Mouse (Mus musculus) hindbrain, embryonic 11.5 days (tissue): ENCODE data around the gene Serhl. TPM values are rescaled to one million over a fixed set of nuclear protein-coding genes. Genes with fewer than 3 reads are reported as not detected.

Experiments used
- ATAC-seq: fragments of 200-750 bp; cut with Nextera tagmentation; 2 replicates; pipeline ENCODE4 v1.8.0; 2017; ENCODE audit warnings: mild to moderate bottlenecking, moderate TSS enrichment, moderate library complexity; ENCODE audit not compliant: low FRiP score
- DNase-seq: peaks from one replicate; pipeline ENCODE4 v3.0.0-alpha.2; 2015; ENCODE audit warnings: low spot score
- H3K27ac ChIP-seq: fragments of 300-500 bp; sonication (generic); 2 replicates; pipeline ENCODE4 v1.5.1; 2014; ENCODE audit warnings: mild to moderate bottlenecking, low read depth, low read length
- H3K27me3 ChIP-seq: fragments of 300-500 bp; sonication (generic); 2 replicates; pipeline ENCODE4 v1.6.1; 2014; ENCODE audit warnings: mild to moderate bottlenecking, low read length, moderate library complexity, mixed read lengths; ENCODE audit not compliant: control insufficient read depth, insufficient read depth
- H3K36me3 ChIP-seq: fragments of 300-500 bp; sonication (generic); 2 replicates; pipeline ENCODE4 v1.6.1; 2014; ENCODE audit warnings: mild to moderate bottlenecking, low read length, moderate library complexity, mixed read lengths; ENCODE audit not compliant: control insufficient read depth, insufficient read depth
- H3K4me1 ChIP-seq: fragments of 300-500 bp; sonication (generic); replicated peaks from 2 replicates; pipeline ENCODE4 v1.6.1; 2014; ENCODE audit warnings: low read length, mixed read lengths; ENCODE audit not compliant: control insufficient read depth, insufficient read depth
- H3K4me2 ChIP-seq: fragments of 300-500 bp; sonication (generic); replicated peaks from 2 replicates; pipeline ENCODE4 v1.6.1; 2014; ENCODE audit warnings: mild to moderate bottlenecking, low read depth, low read length
- H3K4me3 ChIP-seq: fragments of 300-500 bp; sonication (generic); 2 replicates; pipeline ENCODE4 v1.5.1; 2014; ENCODE audit warnings: low read depth, low read length
- H3K9ac ChIP-seq: fragments of 300-500 bp; sonication (generic); 2 replicates; pipeline ENCODE4 v1.6.1; 2014; ENCODE audit warnings: low read depth, low read length
- H3K9me3 ChIP-seq: fragments of 300-500 bp; sonication (generic); 2 replicates; pipeline ENCODE4 v1.6.1; 2016; ENCODE audit warnings: low read length; ENCODE audit not compliant: control insufficient read depth
- WGBS: fragments of 180-500 bp; shearing (Covaris S2); extraction: QIAGEN DNeasy Blood & Tissue Kit; methylation state at CpG from one replicate; pipeline ENCODE4 v1.1.7; 2014; 5-methylcytosine and 5-hydroxymethylcytosine counted together
- polyA plus RNA-seq: library from polyadenylated mRNA; unstranded; fragments of >200 nt; fragmentation: Nextera tagmentation; extraction: Ambion mirVana; gene quantifications from 2 replicates; pipeline ENCODE4 v1.2.1, GENCODE M21; 2014

Gene Serhl
- polyA plus RNA-seq, 1 experiment from 2014 or later = 40.2 TPM

DNA sequence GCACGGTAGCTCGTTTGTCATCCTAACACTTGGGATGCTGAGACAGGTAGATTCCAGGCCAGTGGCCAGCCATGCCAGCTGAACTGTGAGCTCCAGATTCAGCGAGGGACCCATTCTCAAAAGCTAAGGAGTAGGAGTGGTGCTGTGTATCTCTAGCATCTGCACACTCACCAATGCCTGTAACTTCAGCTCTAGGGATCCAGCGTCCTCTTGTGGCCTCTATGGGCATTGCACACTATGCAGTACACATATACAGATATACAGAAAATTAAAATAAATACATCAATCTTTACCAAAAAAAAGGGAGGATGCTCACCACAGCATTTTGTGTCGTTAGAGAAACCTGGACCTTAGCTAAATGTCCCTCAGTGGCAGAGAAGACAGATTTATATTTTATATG lies 17.6 kb upstream of the Serhl start:
- H3K4me1 ChIP-seq = no peaks in the 10 kb centered on the region
- H3K36me3 ChIP-seq = no peaks in the 10 kb centered on the region
- no peaks in the 10 kb centered on the region for H3K27me3 ChIP-seq
- no peak overlapping the region for H3K9ac ChIP-seq
- no peak overlapping the region for H3K27ac ChIP-seq
- no peak overlapping the region for H3K4me2 ChIP-seq
- no peak for ATAC-seq
- H3K4me3 ChIP-seq = no peak overlapping the region
- no peak for DNase-seq
- whole genome bisulfite sequencing = 87% methylated on average over 5 of the region's 5 CpGs
- H3K9me3 ChIP-seq = no peaks in the 10 kb centered on the region

DNA sequence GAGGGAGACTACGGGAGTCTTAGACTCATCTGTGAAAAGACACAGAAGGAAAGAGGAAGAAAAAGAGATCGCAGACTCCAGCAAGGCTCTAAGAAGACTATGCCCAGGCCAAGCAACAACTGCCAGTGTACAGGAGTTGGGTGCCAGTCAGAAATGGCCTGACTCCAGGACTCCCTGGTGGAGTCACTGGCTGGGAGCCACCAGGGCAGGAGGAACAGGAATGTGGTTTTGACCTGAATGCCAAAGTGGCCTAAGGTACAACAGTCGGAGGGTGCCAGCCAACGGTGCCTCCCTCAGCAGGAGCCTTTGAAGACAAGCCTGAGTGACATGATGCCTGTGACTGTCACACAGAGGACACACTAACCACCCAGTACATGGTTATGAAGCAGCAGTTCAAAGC lies 15.1 kb upstream of the Serhl start:
- no peaks in the 10 kb centered on the region for H3K27me3 ChIP-seq
- no peak overlapping the region for H3K4me3 ChIP-seq
- ATAC-seq = no peak
- H3K9ac ChIP-seq = no peak overlapping the region
- H3K4me2 ChIP-seq = no peak overlapping the region
- H3K4me1 ChIP-seq = no peaks in the 10 kb centered on the region
- H3K27ac ChIP-seq = no peak overlapping the region
- WGBS = 88% methylated on average over 4 of the region's 4 CpGs
- DNase-seq = no peak
- no peaks in the 10 kb centered on the region for H3K36me3 ChIP-seq
- H3K9me3 ChIP-seq = no peaks in the 10 kb centered on the region

DNA sequence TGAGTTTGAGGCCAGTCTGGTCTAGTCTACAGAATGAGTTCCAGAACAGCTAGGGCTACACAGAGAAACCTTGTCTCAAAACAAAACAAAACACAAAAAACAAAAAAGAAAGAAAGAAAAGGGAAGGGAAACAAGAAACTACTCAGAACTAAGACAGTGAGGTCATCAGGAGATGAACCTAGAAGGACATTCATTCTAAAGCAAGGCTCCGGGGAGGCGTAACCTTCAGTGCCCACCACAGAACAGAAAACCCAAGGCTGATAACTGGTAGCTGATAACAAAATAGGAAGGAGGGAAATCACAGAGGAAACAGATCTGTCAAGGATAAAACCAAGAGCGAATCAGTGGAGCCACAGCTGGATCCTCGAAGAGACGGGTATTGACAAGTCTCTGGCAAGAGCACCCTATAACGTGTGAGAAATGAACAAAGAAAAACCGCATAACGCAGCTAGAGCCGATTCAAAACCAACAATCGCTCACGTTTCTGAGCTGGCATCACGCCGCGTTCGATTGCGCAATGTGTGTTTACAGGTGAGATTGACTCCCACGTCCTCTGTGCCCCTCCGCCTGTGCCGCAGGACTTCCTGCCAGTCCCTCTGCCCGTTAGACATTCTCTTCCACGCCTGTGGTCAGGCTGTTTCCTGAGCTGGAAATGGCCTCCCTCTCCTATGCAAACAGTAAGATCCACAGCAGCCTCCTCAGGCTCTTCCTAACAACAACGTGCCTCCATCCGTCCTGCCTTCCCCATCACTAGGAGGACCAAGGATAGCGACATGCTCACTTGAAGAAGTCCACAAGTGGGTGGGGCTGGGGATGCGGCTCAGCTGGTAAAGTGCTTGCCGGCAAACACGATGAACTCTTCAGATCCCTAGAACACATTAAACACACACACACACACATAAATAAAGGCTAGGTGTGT lies 13.4 kb upstream of the Serhl start:
- Histone ChIP-seq H3K4me2 (no peak overlapping the region), H3K4me3 (no peak overlapping the region), H3K9me3 (no peaks in the 10 kb centered on the region), H3K27me3 (no peaks in the 10 kb centered on the region), H3K36me3 (no peaks in the 10 kb centered on the region), H3K9ac (no peak overlapping the region), H3K4me1 (no peaks in the 10 kb centered on the region), H3K27ac (no peak overlapping the region)
- WGBS = 60% methylated on average over 27 of the region's 27 CpGs
- ATAC-seq (no peak), DNase-seq (no peak)

DNA sequence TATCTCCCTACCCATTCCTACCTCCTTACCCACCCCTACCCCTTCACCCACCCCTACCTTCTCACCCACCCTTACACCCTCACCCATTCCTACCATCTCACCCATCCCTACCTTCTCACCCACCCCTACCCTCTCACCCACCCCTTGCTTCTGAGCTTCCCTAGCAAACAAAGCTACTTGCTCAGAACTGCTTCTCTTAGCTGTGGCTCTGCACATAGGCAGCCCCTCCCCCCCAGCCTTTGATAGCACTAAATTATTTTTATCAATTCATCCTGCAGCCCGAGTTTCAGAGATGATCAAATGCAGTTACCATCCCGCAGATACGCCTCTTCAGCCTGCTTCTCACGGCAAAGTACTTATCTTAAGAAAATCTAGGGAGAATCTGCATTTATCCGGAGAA lies 5.8 kb upstream of the Serhl start:
- peaks cover 7% of the 10 kb centered on the region; the same call in 1 of the 2 replicates for H3K4me1 ChIP-seq
- 0 out of 2 replicates have a peak, but pooled peaks cover 3% of the 10 kb centered on the region for H3K27me3 ChIP-seq
- WGBS = 64% methylated on average over 5 of the region's 5 CpGs
- no peak overlapping the region for H3K27ac ChIP-seq
- ATAC-seq (no peak), DNase-seq (no peak)
- no peak overlapping the region for H3K9ac ChIP-seq
- H3K4me3 ChIP-seq = no peak overlapping the region
- H3K9me3 ChIP-seq = no peaks in the 10 kb centered on the region
- H3K4me2 ChIP-seq = no peak overlapping the region
- no peaks in the 10 kb centered on the region for H3K36me3 ChIP-seq

DNA sequence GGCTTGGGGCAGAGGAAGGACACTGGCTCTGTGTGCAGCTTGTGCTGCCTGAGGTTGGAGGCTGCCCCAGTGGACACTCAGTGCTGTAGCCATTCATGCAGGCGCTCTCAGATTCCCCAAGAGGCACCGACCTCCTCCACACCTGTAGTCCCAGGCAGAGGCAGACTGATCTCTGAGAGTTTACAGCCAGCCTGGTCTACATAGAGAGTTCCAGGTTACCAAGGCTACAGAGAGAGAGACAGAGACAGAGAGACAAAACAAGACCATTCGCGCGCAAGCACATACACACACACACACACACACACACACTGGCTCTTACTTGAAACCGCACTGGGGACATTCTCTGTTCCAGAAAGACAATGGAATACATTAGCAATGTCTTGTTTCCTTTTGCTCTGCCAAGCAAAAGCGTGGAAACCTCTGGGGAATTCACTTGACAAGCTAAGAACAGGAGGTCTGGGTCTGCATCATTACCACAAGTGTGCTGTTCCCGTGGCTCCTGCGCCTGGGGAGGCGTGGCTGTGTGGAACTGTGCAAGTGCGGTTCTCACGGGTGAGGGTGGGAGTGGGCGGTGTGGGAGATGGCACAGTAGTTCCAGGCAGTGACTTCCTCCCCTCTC lies 5.2 kb upstream of the Serhl start:
- Histone ChIP-seq H3K9me3 (no peaks in the 10 kb centered on the region), H3K4me3 (no peak overlapping the region), H3K27me3 (peaks cover 7% of the 10 kb centered on the region; the same call in 1 of the 2 replicates), H3K9ac (no peak overlapping the region), H3K27ac (no peak overlapping the region), H3K4me2 (no peak overlapping the region), H3K4me1 (peaks cover 11% of the 10 kb centered on the region), H3K36me3 (no peaks in the 10 kb centered on the region)
- peak; percentile 57 for DNase-seq
- WGBS = 57% methylated on average over 13 of the region's 13 CpGs
- ATAC-seq = peak; percentile 61

DNA sequence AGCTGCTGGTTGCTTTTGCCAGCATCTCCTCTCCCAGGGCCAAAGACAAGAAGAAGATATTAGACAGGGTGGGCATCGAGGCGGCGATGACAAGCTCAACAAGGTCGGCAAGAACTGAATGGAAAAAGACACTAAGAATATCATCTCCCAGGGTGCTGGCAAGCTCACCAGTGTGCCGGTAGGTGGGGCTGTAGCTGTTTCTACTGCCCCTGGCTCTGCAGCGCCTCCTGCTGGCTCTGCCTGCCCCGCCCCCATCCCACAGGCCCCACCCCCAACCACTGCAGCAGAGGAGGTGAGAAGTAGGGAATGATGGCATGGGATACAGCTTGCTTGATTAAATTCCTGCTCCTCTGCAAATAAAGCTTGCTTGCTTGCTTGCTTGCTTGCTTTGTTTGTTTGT lies 3.4 kb upstream of the Serhl start:
- ATAC-seq (no peak), DNase-seq (peak; percentile 43)
- WGBS = 34% methylated on average over 7 of the region's 7 CpGs
- no peak overlapping the region for H3K9ac ChIP-seq
- H3K27ac ChIP-seq = no peak overlapping the region
- no peaks in the 10 kb centered on the region for H3K36me3 ChIP-seq
- H3K4me3 ChIP-seq = no peak overlapping the region
- peaks cover 12% of the 10 kb centered on the region; the same call in 1 of the 2 replicates for H3K27me3 ChIP-seq
- peaks cover 13% of the 10 kb centered on the region for H3K4me1 ChIP-seq
- no peak overlapping the region for H3K4me2 ChIP-seq
- no peaks in the 10 kb centered on the region for H3K9me3 ChIP-seq

DNA sequence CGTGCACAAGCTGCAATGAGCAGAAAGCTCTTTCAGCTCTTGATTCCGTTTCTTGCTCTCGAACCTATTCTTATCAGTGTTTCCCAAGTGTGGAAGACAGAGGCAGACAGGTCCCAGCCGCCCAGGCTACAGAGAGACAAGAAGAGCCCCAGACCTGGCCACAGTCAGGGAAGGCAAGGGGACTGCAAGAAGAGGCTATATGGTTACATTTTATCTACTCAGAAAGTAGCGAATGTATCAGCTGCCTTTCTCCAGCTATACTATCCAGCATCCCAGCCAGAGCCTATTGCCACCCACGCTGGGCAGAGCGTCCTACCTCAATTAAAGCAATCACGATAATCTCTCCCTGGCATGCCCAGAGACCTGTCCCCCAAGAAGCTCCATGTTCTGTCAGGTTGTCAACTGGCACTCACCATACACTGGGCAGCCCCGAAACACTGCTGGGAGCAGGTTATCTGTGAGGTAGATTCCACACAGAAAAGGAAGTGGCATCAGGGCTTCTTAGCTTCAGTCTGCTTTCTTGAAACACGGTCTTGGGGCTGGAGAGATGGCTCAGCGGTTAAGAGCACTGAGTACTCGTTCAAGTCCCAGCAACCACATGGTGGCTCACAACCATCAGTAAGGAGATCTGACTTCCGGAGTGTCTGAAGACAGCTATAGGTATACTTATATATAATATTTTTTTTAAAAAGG lies 2.5 kb upstream of the Serhl start:
- ATAC-seq (no peak), DNase-seq (no peak)
- Histone ChIP-seq H3K4me3 (no peak overlapping the region), H3K27me3 (peaks cover 12% of the 10 kb centered on the region; the same call in 1 of the 2 replicates), H3K9ac (no peak overlapping the region), H3K4me1 (peaks cover 13% of the 10 kb centered on the region), H3K4me2 (no peak overlapping the region), H3K27ac (no peak overlapping the region), H3K9me3 (no peaks in the 10 kb centered on the region), H3K36me3 (no peaks in the 10 kb centered on the region)
- 82% methylated on average over 13 of the region's 13 CpGs for WGBS

DNA sequence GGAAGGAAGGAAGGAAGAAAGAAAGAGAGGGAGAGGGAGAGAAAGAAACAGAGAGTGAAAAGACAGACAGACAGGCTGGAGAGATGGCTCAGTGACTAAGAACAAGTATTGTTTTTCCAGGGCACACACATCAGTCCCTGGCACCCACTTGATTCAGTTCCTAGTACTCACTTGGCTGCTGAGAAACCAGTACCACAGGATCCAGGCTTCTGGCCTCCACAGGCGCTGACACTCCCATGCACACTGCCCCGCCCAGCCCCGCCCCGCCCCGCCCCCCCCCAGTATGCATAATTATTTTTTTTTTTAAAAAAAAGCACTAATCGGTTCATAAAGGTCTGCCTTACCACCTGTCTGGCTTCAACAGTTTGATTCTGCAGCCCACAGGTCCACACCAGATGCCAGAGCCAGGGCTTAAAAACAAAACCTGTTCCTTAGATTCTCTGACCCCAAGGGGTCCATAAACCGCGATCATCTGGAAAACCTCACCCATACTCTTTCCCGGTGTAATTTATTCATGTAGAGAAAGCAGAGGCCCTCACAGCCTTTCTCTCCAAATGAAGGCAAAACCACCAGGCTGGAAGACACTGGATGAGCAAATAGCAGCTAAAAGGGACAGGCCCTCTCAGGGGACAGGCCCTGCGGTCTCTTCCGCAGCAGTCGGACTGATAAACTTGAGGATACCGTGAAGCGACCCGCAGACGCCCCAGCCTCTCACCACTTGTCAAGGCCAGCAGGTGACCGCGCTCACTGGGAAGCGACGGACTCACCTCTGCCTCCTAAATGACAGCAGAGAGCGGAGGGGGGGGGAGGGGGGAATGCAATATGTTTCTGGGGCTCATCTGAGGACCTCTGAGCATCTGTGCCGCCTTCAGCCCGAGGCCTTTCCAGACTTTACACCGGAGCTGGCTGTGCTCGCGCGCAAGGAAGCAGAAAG lies 544 bp upstream of the Serhl start:
- WGBS = 6% methylated on average over 27 of the region's 27 CpGs
- H3K27me3 ChIP-seq = peaks cover 12% of the 10 kb centered on the region; the same call in 1 of the 2 replicates
- H3K4me3 ChIP-seq = no peak overlapping the region
- no peak overlapping the region for H3K9ac ChIP-seq
- peak; percentile 29 for DNase-seq
- H3K4me2 ChIP-seq = no peak overlapping the region; the same call in 1 of the 2 replicates
- H3K36me3 ChIP-seq = no peaks in the 10 kb centered on the region
- H3K4me1 ChIP-seq = peaks cover 13% of the 10 kb centered on the region
- no peaks in the 10 kb centered on the region for H3K9me3 ChIP-seq
- H3K27ac ChIP-seq = no peak overlapping the region
- ATAC-seq = no peak
